Mouse (Mus musculus) lung, adult 2 months (tissue): ENCODE measurements around the gene Slc6a13.

Source experiments
- CTCF ChIP-seq: fragments of 200-500 bp; IDR thresholded peaks from 2 replicates; pipeline ENCODE4 v1.5.1; 2011; ENCODE audit warnings: mild to moderate bottlenecking, low read length, control low read depth; ENCODE audit not compliant: insufficient read depth
- POLR2A ChIP-seq: fragments of 200-500 bp; IDR thresholded peaks from 2 replicates; pipeline ENCODE4 v1.6.1; 2011; ENCODE audit warnings: low read depth, mild to moderate bottlenecking, control low read depth, low read length, borderline replicate concordance; ENCODE audit errors: extremely low read depth

DNA sequence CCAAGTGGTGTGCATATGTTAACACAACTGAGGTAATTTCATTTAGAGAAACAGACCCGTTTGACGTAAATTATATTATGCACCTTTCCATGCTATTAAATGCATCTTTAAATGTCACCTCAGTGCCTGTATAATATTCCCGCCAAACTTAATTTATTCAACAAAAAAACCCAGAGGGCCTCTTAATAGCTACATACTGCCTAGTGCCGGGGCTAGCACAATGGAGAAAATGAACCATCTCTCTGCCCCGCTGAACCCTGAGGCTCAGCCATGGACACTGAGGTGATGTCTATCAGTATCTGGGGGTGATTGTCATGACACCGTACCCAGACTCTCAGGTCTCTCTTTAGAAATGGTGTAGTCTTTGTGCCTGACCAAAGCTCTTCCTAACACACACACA, 57.2 kb downstream of the Slc6a13 start:
- TF ChIP-seq CTCF (no peak), POLR2A (no peak)
